Mouse (Mus musculus): Measurements from ENCODE around the gene Hmcn1. TPM values are rescaled to one million over a fixed set of nuclear protein-coding genes. Genes with fewer than 3 reads are reported as not detected.

The Hmcn1 gene
- polyA plus RNA-seq, 1 experiment, result 0.12 TPM

- Histone ChIP-seq H3K36me3 (ENCODE audit: control insufficient read depth, insufficient read depth) (no peaks in the 10 kb centered on the region), H3K4me3 (no peak overlapping the region), H3K27me3 (ENCODE audit: control insufficient read depth, insufficient read depth, insufficient read length) (no peaks in the 10 kb centered on the region), H3ac (ENCODE audit: control insufficient read depth, insufficient read length) (no peak overlapping the region), H3K4me2 (ENCODE audit: low read depth) (no peak overlapping the region), H3K79me2 (ENCODE audit: control insufficient read depth, insufficient read depth) (no peaks in the 10 kb centered on the region)
- TF ChIP-seq CEBPB (IDR thresholded peaks at IDR 0.05; ENCODE audit: insufficient read depth, poor library complexity, severe bottlenecking) (no peak), USF1 (IDR thresholded peaks at IDR 0.05; ENCODE audit: low read depth) (no peak), E2F4 (IDR thresholded peaks at IDR 0.05; ENCODE audit: insufficient read depth) (no peak), SRF (IDR thresholded peaks at IDR 0.05; ENCODE audit: control insufficient read depth, insufficient read length, low read depth) (no peak), MYOG (IDR thresholded peaks at IDR 0.05; ENCODE audit: control insufficient read depth in 1 of 3, insufficient read depth in 1 of 3, insufficient read length in 2 of 3, low read depth in 2 of 3) (no peak), MYOD1 (IDR thresholded peaks at IDR 0.05; ENCODE audit: control insufficient read depth in 1 of 3, insufficient read length in 2 of 3, low read depth in 2 of 3) (no peak), MAX (IDR thresholded peaks at IDR 0.05; ENCODE audit: low read depth) (no peak), TCF12 (IDR thresholded peaks at IDR 0.05; ENCODE audit: insufficient read depth, poor library complexity, severe bottlenecking) (no peak), POLR2AphosphoS2 (IDR thresholded peaks at IDR 0.05; ENCODE audit: insufficient read length, low read depth) (no peak), TCF3 (IDR thresholded peaks at IDR 0.05; ENCODE audit: insufficient read length, low read depth) (no peak), POLR2A (IDR thresholded peaks at IDR 0.05; ENCODE audit: insufficient read length, low read depth) (no peak), REST (IDR thresholded peaks at IDR 0.05; ENCODE audit: insufficient read depth, insufficient read length) (no peak)
These were observed 222.2 kb downstream of the Hmcn1 start for GRCm38 (mm10) chr1:150770948-150771521.

- no peaks in the 10 kb centered on the region for H3K27me3 ChIP-seq (ENCODE audit: control insufficient read depth, insufficient read depth, insufficient read length)
- TF ChIP-seq POLR2A (IDR thresholded peaks at IDR 0.05; ENCODE audit: insufficient read length, low read depth) (no peak), SRF (IDR thresholded peaks at IDR 0.05; ENCODE audit: control insufficient read depth, insufficient read length, low read depth) (no peak), USF1 (IDR thresholded peaks at IDR 0.05; ENCODE audit: low read depth) (no peak), REST (IDR thresholded peaks at IDR 0.05; ENCODE audit: insufficient read depth, insufficient read length) (no peak), MAX (IDR thresholded peaks at IDR 0.05; ENCODE audit: low read depth) (no peak), CEBPB (IDR thresholded peaks at IDR 0.05; ENCODE audit: insufficient read depth, poor library complexity, severe bottlenecking) (no peak), MYOG (IDR thresholded peaks at IDR 0.05; ENCODE audit: control insufficient read depth in 1 of 3, insufficient read depth in 1 of 3, insufficient read length in 2 of 3, low read depth in 2 of 3) (no peak), TCF3 (IDR thresholded peaks at IDR 0.05; ENCODE audit: insufficient read length, low read depth) (no peak), POLR2AphosphoS2 (IDR thresholded peaks at IDR 0.05; ENCODE audit: insufficient read length, low read depth) (no peak), TCF12 (IDR thresholded peaks at IDR 0.05; ENCODE audit: insufficient read depth, poor library complexity, severe bottlenecking) (no peak), E2F4 (IDR thresholded peaks at IDR 0.05; ENCODE audit: insufficient read depth) (no peak), MYOD1 (IDR thresholded peaks at IDR 0.05; ENCODE audit: control insufficient read depth in 1 of 3, insufficient read length in 2 of 3, low read depth in 2 of 3) (no peak)
- H3K36me3 ChIP-seq (ENCODE audit: control insufficient read depth, insufficient read depth), result no peaks in the 10 kb centered on the region
These were observed 223.4 kb downstream of the Hmcn1 start for GRCm38 (mm10) chr1:150769836-150770235.

DNA sequence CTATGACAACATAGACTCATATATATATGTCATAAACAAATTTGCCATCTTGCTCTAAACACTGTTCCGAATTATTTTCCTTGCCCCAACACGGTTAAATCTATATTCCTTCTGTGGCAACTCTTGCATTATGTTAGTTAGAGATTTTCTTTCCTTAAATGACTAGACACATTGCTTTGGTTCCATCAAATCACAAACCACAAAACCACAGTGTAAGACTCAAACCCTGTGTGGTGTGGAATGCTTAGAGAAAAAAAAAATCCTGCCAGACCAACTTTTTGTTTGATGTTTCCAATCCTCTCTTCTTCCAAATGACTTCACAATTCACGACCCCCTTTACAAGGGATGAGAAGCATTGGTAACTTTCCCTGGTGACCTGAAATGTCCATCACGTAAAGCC, 231.6 kb downstream of the Hmcn1 start:
- no peaks in the 10 kb centered on the region for H3K36me3 ChIP-seq (ENCODE audit: control insufficient read depth, insufficient read depth)
- peak overlapping the region; percentile 34 for H3K4me2 ChIP-seq (ENCODE audit: low read depth)
- H3K79me2 ChIP-seq (ENCODE audit: control insufficient read depth, insufficient read depth), result no peaks in the 10 kb centered on the region
- no peaks in the 10 kb centered on the region for H3K27me3 ChIP-seq (ENCODE audit: control insufficient read depth, insufficient read depth, insufficient read length)
- TF ChIP-seq POLR2A (IDR thresholded peaks at IDR 0.05; ENCODE audit: insufficient read length, low read depth), result no peak
- TF ChIP-seq SRF (IDR thresholded peaks at IDR 0.05; ENCODE audit: control insufficient read depth, insufficient read length, low read depth), result no peak
- no peak for TF ChIP-seq TCF12 (IDR thresholded peaks at IDR 0.05; ENCODE audit: insufficient read depth, poor library complexity, severe bottlenecking)
- H3K4me3 ChIP-seq, result no peak overlapping the region
- H3ac ChIP-seq (ENCODE audit: control insufficient read depth, insufficient read length), result no peak overlapping the region

More at GRCm38 (mm10) chr1:150769836-150770235, 223.4 kb downstream of the Hmcn1 start:
- Histone ChIP-seq H3K4me3 (no peak overlapping the region), H3ac (ENCODE audit: control insufficient read depth, insufficient read length) (no peak overlapping the region), H3K79me2 (ENCODE audit: control insufficient read depth, insufficient read depth) (no peaks in the 10 kb centered on the region), H3K4me2 (ENCODE audit: low read depth) (no peak overlapping the region)

DNA sequence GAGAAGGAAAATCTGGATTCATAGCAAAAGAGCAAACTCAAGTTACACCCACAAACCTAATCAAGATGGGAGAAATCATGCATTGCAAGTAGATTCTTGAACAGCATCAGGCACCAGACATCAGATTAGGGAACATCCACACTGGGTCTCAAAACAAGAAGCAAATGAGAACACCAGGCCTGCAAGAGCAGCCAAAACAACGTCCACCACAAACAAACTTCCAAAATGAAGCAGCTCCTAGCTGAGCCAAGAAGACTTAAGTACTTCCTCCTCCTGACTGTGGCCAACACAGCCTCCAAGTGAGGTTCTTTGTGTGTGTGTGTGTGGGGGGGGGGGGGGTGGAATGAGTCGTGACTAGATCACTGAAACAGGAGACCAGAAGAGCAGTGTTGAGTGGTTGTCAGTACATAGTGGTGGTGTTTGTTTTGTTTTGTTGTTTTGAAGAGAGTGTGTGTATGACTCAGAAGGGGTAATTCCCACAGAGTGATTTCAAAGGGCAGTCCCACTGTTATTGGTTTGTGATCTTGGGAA, 232.4 kb downstream of the Hmcn1 start:
- Histone ChIP-seq H3K36me3 (ENCODE audit: control insufficient read depth, insufficient read depth) (no peaks in the 10 kb centered on the region), H3ac (ENCODE audit: control insufficient read depth, insufficient read length) (no peak overlapping the region), H3K79me2 (ENCODE audit: control insufficient read depth, insufficient read depth) (no peaks in the 10 kb centered on the region), H3K27me3 (ENCODE audit: control insufficient read depth, insufficient read depth, insufficient read length) (no peaks in the 10 kb centered on the region), H3K4me3 (no peak overlapping the region), H3K4me2 (ENCODE audit: low read depth) (peak overlapping the region; percentile 31)
- TF ChIP-seq SRF (IDR thresholded peaks at IDR 0.05; ENCODE audit: control insufficient read depth, insufficient read length, low read depth), result no peak
- TF ChIP-seq CEBPB (IDR thresholded peaks at IDR 0.05; ENCODE audit: insufficient read depth, poor library complexity, severe bottlenecking), result no peak
- no peak for TF ChIP-seq TCF12 (IDR thresholded peaks at IDR 0.05; ENCODE audit: insufficient read depth, poor library complexity, severe bottlenecking)
- no peak for TF ChIP-seq POLR2A (IDR thresholded peaks at IDR 0.05; ENCODE audit: insufficient read length, low read depth)
- no peak for TF ChIP-seq POLR2AphosphoS2 (IDR thresholded peaks at IDR 0.05; ENCODE audit: insufficient read length, low read depth)
- no peak for TF ChIP-seq USF1 (IDR thresholded peaks at IDR 0.05; ENCODE audit: low read depth)
- TF ChIP-seq E2F4 (IDR thresholded peaks at IDR 0.05; ENCODE audit: insufficient read depth), result no peak
- no peak for TF ChIP-seq MAX (IDR thresholded peaks at IDR 0.05; ENCODE audit: low read depth)
- no peak for TF ChIP-seq MYOG (IDR thresholded peaks at IDR 0.05; ENCODE audit: control insufficient read depth in 1 of 3, insufficient read depth in 1 of 3, insufficient read length in 2 of 3, low read depth in 2 of 3)
- no peak for TF ChIP-seq REST (IDR thresholded peaks at IDR 0.05; ENCODE audit: insufficient read depth, insufficient read length)
- TF ChIP-seq TCF3 (IDR thresholded peaks at IDR 0.05; ENCODE audit: insufficient read length, low read depth), result no peak
- TF ChIP-seq MYOD1 (IDR thresholded peaks at IDR 0.05; ENCODE audit: control insufficient read depth in 1 of 3, insufficient read length in 2 of 3, low read depth in 2 of 3), result no peak

All from myocyte (in vitro differentiated cells).